Mouse (Mus musculus) kidney, adult 2 months (tissue): ENCODE results near the gene Prkd2. TPM values are rescaled to one million over a fixed set of nuclear protein-coding genes. Genes with fewer than 3 reads are reported as not detected.

ENCODE experiments used
- DNase-seq: peaks from one replicate; pipeline ENCODE4 v3.0.0; 2021
- H3K27ac ChIP-seq: fragments of 200-500 bp; 2 replicates; pipeline ENCODE4 v1.5.1; 2012; ENCODE audit warnings: low read depth, low read length, control low read depth, inconsistent platforms; ENCODE audit not compliant: insufficient read depth
- H3K27me3 ChIP-seq: fragments of 200-500 bp; replicated peaks from 2 replicates; pipeline ENCODE4 v1.6.1; 2012; ENCODE audit warnings: mild to moderate bottlenecking, moderate library complexity, low read length, inconsistent platforms; ENCODE audit not compliant: control insufficient read depth, insufficient read depth
- H3K36me3 ChIP-seq: fragments of 200-500 bp; 2 replicates; pipeline ENCODE4 v1.6.1; 2012; ENCODE audit warnings: mild to moderate bottlenecking, moderate library complexity, low read length, inconsistent platforms; ENCODE audit not compliant: control insufficient read depth, insufficient read depth
- H3K4me1 ChIP-seq: fragments of 200-500 bp; 2 replicates; pipeline ENCODE4 v1.6.1; 2011; ENCODE audit warnings: low read length; ENCODE audit not compliant: control insufficient read depth, insufficient read depth
- H3K4me3 ChIP-seq: fragments of 200-500 bp; 2 replicates; pipeline ENCODE4 v1.5.1; 2011; ENCODE audit warnings: mild to moderate bottlenecking, low read depth, low read length, control low read depth; ENCODE audit not compliant: insufficient read depth
- CTCF ChIP-seq: fragments of 200-500 bp; conservative IDR thresholded peaks from 2 replicates; pipeline ENCODE4 v1.5.1; 2011; ENCODE audit warnings: low read depth, mild to moderate bottlenecking, control low read depth, low read length, moderate library complexity, mixed read lengths; ENCODE audit not compliant: insufficient read depth, insufficient read length
- POLR2A ChIP-seq: fragments of 200-500 bp; IDR thresholded peaks from one replicate; pipeline ENCODE4 v1.6.1; 2011; ENCODE audit warnings: low read depth, low read length, control low read depth
- WGBS: fragments of 180-500 bp; shearing (Covaris S2); methylation state at CpG from one replicate; pipeline ENCODE4 v1.1.7; 2018; 5-methylcytosine and 5-hydroxymethylcytosine counted together
- polyA plus RNA-seq: library from polyadenylated mRNA; depleted of rRNA; stranded (reverse); fragments of >200 nt; gene quantifications from 2 replicates; pipeline ENCODE4 v1.2.3, GENCODE M21; 2012

Gene Prkd2
- polyA plus RNA-seq, 1 experiment: 23.3 TPM

- TF ChIP-seq CTCF (no peak), POLR2A (no peak)
- 88% methylated on average over 4 of the region's 4 CpGs for whole genome bisulfite sequencing
- Histone ChIP-seq H3K4me1 (no peaks in the 10 kb centered on the region), H3K4me3 (no peak overlapping the region), H3K27ac (no peak overlapping the region), H3K36me3 (no peaks in the 10 kb centered on the region), H3K27me3 (no peaks in the 10 kb centered on the region)
- DNase-seq: no peak
These were observed 41.6 kb downstream of the Prkd2 start for GRCm38 (mm10) chr7:16884334-16884733.

- Histone ChIP-seq H3K36me3 (no peaks in the 10 kb centered on the region), H3K27ac (no peak overlapping the region), H3K4me1 (no peaks in the 10 kb centered on the region), H3K27me3 (no peaks in the 10 kb centered on the region), H3K4me3 (peak overlapping the region; percentile 38; the same call in 1 of the 2 replicates)
- 44% methylated on average over 95 of the region's 95 CpGs for WGBS
- no peak for TF ChIP-seq CTCF
- no peak for TF ChIP-seq POLR2A
- no peak for DNase-seq
These were observed 42.6 kb downstream of the Prkd2 start for GRCm38 (mm10) chr7:16885271-16885776.

GRCm38 (mm10) chr7:16885905-16886304 is 43.2 kb downstream of the Prkd2 start:
- no peak for DNase-seq
- TF ChIP-seq POLR2A (no peak), CTCF (no peak)
- WGBS: 66% methylated on average over 59 of the region's 59 CpGs
- Histone ChIP-seq H3K27me3 (no peaks in the 10 kb centered on the region), H3K36me3 (no peaks in the 10 kb centered on the region), H3K4me1 (no peaks in the 10 kb centered on the region), H3K4me3 (no peak overlapping the region), H3K27ac (no peak overlapping the region)

GRCm38 (mm10) chr7:16890536-16890935 is 47.8 kb downstream of the Prkd2 start:
- 32% methylated on average over 6 of the region's 6 CpGs for WGBS
- peak; percentile 35 for DNase-seq
- H3K27ac ChIP-seq: peak overlapping the region; percentile 63
- no peak overlapping the region; the same call in 1 of the 2 replicates for H3K4me3 ChIP-seq
- no peaks in the 10 kb centered on the region for H3K36me3 ChIP-seq
- no peaks in the 10 kb centered on the region for H3K4me1 ChIP-seq
- no peak for TF ChIP-seq CTCF
- TF ChIP-seq POLR2A: no peak
- H3K27me3 ChIP-seq: no peaks in the 10 kb centered on the region; the same call in 1 of the 2 replicates

GRCm38 (mm10) chr7:16890944-16891343 is 48.2 kb downstream of the Prkd2 start:
- peak overlapping the region; percentile 63 for H3K27ac ChIP-seq
- peak; percentile 79 for DNase-seq
- no peaks in the 10 kb centered on the region for H3K4me1 ChIP-seq
- TF ChIP-seq POLR2A (no peak), CTCF (no peak)
- H3K36me3 ChIP-seq: no peaks in the 10 kb centered on the region
- H3K27me3 ChIP-seq: no peaks in the 10 kb centered on the region; the same call in 1 of the 2 replicates
- 5% methylated on average over 23 of the region's 23 CpGs for WGBS
- no peak overlapping the region; the same call in 1 of the 2 replicates for H3K4me3 ChIP-seq

GRCm38 (mm10) chr7:16891641-16892351 is 49.1 kb downstream of the Prkd2 start, which contains the start of gene Gng8:
Gene Gng8, plus strand, starts transcription at chr7:16891786.
- DNase-seq: peak; percentile 87
- no peaks in the 10 kb centered on the region for H3K4me1 ChIP-seq
- H3K27ac ChIP-seq: peak within 1 kb of the TSS; percentile 63
- peak within 1 kb of the TSS; percentile 7 for H3K4me3 ChIP-seq
- H3K27me3 ChIP-seq: no peaks in the 10 kb centered on the region; the same call in 1 of the 2 replicates
- under 1% methylated on average over 30 of the region's 30 CpGs for WGBS
- H3K36me3 ChIP-seq: no peaks in the 10 kb centered on the region
- TF ChIP-seq POLR2A (no peak), CTCF (peak; percentile 88)

- WGBS: 45% methylated on average over 9 of the region's 9 CpGs
- H3K4me3 ChIP-seq: no peak overlapping the region
- no peaks in the 10 kb centered on the region for H3K36me3 ChIP-seq
- no peaks in the 10 kb centered on the region for H3K4me1 ChIP-seq
- H3K27me3 ChIP-seq: no peaks in the 10 kb centered on the region; the same call in 1 of the 2 replicates
- H3K27ac ChIP-seq: no peak overlapping the region
- TF ChIP-seq POLR2A (no peak), CTCF (no peak)
- no peak for DNase-seq
These were observed 49.6 kb downstream of the Prkd2 start for GRCm38 (mm10) chr7:16892352-16892730.
